Mouse (Mus musculus) B cell, adult 2 months (primary cell): ENCODE results near the gene Epb42.
A peak's percentile ranks its signal among the peaks of the same experiment; 100 is the strongest.
"Not testable (repeated sequence)": the region's sequence is repeated elsewhere in the genome, so short reads cannot be mapped to it uniquely, and the experiment has no call there.

ENCODE experiments used
- DNase-seq, 2 experiments: peaks; one replicate each; pipeline ENCODE4 v3.0.0; 2022

Gene Epb42

DNA sequence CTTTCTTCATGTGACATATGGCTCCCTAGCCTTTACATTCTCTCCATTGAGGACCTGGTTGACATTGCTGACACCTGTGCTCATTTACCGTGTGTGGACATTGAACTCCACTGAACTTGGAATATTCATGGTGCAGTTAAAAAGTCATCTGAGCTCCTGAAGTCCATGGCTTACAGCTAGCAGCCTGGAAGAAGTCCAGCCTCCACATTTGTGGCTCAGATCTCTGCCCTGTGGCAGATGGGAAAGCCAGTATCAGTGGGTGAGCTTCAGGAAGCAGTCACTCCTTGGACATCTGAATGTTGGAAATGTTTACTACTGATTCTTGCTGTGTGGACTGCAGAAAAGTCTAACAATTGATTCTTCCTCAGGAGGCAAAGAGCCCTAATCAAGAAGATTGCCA, 29.9 kb downstream of the Epb42 start:
- DNase-seq = no peak

DNA sequence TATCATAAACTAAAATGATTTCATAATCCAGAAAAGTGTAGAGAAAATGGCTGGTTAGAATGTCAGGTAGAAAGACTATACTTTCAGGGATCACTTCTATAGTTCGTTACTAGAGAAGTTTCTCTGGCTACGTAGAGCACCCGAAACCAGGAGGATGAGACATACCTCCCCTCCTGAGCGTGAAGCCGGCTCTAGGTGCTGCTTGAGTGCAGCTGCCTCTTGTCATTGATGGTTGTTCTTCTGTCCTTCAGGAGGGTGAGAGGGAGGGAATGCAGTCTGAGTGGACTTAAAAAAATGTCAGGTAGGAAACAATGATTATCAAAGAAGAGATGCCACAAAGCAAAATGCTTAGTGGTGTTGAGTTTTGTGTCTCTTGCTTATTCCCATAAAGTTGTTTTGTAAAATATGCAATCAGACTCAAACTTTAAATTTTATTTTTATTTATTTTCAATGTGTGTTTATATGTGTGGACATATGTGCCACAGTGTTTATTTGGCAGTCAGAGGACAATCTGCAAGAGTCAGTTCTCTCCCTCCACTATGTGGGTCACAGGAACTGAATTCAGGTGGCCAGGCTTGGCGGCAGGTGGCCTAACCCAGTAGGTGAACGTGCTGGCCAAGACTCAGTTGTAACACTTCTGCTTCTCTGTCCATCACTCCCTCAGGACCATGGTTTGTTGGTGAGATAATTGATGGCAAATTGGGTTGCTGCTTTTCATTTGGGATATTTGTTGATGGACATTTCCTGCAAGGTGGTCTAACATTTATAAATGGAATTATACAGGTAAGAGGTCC, 32.7 kb downstream of the Epb42 start:
- DNase-seq = no peak

DNA sequence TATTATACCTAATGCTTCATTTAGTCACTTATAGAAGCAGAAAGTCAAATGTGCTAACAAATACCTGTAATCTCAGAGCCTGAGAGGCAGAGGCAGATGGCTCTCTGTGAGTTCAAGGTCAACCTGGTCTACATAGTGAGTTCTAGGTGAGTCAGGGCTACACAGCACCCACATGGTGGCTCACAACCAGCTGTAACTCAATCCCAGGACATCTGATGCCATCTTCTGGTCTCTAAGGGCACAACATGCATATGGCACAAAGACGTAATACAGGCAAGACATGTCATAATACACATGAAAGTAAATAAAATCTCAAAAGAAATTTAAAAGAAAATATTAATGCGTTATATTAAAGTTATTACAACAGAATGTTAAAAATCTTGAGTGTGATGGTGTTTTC, 33.3 kb downstream of the Epb42 start:
- DNase-seq = peak; percentile 3 to 22

DNA sequence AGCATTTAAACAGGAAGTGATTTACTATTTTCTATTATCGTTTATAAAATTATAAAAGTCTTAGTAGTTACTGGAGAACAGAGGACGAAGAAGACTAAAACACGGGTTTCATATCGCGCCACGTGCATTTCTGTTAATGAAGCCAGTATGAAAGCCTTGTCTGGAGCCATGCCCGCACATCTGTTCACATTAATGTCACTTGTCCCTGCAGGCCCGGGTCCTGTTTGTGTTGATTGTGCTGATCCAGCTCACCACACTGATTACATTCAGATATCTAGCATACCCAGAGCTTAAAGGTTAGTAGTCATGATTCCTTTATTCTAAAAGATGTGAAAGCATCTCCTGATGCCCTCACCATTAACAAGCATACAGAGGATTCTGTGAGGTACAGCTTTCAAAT, 38.0 kb downstream of the Epb42 start:
- DNase-seq = no peak

DNA sequence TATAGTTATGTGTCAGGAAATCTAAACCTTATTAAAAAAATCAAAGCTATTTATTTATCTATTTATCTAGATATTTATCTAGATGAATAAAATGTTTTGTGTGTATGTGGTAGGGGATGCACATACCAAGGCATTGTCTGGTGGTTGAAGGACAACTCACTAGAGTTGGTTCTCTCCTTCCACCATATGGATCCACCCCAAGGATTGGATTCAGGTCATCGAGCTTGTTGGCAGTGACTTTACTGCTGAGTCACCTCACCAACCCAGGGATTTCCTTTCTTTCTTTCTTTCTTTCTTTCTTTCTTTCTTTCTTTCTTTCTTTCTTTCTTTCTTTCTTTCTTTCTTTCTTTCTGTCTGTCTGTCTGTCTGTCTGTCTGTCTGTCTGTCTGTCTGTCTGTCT, 40.3 kb downstream of the Epb42 start:
- DNase-seq = not testable (repeated sequence)

DNA sequence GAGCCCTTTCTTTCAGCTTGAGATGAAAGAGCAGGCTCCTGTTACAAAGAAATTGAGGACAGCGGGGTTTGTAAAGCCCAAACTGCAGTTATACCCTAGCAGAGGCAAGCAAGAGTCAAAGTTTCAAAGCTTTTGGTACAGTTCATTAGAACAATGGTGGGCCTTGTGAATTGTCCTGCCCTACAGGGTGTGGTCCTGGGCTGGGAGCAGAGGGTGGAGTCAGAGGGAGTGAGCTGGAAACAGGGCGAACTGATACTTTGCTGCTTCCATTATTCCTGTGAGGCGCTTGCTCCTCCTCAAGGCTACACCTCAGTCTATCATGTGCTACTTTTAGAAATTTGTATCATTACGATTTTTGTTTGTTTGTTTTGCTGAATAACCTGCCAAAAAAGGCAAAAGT, 45.7 kb downstream of the Epb42 start:
- no peak for DNase-seq

DNA sequence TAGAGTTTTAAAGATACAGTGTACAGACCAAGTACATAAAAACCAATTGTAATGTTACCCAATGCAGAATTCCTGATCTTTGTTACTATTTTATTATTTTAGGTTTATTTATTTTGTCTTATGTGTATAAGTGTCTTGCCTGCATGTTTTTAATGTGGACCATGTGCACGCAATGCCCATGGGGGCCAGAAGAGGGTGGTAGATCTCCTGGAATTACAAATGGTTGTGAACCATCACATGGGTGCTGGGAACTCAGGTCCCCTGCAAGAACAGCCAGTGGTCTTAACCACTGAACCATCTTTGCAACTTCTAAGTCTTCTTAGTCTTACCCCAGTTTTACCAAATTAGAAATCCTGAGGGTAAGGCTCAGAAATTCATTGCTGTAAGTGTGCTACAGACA, 51.6 kb downstream of the Epb42 start:
- peak; percentile 27 to 41 for DNase-seq

DNA sequence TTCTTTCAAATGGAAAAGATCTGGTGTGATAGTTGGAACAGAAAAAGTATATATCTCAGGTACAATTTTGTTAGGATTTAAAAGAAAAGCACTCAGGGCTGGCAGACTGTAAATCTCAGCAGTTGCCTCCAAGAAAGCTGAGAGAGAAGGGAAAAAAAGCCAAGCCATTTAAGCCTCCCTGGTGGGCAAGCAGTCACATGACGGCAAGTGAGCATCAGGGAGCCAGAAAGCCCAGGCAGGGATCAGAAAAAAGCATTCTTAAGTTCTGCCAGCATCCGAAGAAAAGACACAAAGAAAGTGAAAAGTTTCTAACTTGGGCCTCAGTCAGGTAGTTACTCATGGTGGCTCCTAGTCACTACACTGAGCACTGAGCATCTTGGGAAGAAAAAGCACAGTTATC, 53.3 kb downstream of the Epb42 start:
- DNase-seq = no peak

DNA sequence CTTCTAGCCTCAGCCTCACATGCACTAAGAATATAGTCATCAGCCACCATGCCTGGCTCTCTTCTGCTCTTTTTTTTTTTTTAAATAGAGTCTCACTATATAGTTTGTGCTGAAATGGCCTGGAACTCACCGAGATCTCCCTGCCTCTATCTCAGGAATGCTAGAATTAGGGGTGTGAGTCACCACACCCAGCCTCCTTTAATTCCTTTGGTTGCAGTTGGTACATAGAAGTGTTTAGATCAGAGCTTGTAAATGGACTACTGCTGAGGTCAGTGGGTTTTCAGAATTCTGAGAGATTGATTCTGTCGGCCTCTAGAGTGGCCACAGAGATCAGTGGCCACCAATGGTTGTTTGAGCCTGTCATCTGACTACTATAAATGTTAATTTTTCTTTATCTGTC, 56.0 kb downstream of the Epb42 start:
- no peak for DNase-seq

DNA sequence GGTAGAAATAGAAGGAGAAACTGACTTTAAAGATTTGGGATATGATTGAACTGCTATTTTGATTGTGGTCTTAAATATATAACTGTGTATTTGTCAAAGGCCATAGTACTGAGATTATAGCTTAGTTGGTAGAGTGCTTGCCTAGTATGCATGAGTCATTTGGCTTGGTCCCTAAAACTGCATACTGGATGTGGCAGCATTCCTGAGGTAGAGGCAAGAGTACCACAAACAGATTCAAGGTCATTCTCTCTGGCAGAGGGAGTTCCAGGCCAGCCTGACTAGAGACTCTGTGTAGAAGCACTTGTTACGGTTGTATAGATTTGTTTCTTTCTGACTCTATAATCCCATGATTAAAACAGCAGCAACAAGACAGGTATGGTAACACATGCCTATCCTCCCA, 57.1 kb downstream of the Epb42 start:
- no peak for DNase-seq

DNA sequence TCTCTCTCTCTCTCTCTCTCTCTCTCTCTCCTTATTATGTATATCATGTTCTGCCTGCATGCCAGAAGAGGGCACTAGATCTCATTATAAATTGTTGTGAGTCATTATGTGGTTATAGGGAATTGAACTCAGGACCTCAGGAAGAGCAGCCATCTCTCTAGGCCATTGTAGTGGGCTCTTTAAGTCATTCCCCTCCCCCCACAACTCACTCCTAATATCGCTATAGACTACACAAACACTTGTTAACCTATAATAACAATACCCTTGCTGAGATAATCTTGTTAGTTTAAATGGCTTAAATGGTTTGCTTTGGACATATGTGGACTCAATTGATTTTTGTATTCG, 58.2 kb downstream of the Epb42 start:
- DNase-seq = peak; percentile 16 to 26

DNA sequence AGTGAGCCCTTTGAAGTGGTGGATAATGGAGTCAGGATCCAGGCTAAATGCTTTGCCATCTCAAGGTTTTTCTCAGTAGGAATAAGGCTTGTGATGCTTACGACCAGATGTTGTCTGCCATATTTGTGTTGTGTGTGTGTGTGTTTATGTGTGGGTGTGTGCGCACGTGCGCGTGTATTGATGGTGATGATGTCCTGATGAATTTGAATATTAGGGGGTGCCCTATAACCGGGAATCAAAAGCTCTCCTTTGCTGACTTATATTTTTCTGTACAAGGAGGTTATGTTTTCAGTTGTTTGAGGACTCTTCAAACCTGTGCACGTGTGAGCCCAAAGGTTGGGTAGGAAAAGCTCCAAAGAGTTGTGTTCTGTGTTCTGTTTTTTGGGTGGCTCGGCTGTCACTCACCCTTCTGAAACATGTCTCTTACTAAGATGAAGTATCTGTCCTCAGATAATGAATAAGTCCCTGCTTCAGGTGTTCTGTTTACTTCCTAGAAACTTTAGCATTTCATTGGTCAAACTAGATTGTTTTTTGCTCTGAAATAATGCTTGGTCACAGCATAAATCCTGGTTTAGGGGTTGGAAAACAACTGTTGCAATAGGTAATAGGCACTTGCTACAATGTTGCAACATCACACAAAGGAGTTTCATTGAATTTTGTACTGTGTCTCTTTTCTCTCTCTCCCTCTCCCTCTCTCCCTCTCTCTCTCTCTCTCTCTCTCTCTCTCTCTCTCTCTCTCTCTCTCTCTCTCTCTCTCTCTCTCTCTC, 58.8 kb downstream of the Epb42 start:
- no peak for DNase-seq

DNA sequence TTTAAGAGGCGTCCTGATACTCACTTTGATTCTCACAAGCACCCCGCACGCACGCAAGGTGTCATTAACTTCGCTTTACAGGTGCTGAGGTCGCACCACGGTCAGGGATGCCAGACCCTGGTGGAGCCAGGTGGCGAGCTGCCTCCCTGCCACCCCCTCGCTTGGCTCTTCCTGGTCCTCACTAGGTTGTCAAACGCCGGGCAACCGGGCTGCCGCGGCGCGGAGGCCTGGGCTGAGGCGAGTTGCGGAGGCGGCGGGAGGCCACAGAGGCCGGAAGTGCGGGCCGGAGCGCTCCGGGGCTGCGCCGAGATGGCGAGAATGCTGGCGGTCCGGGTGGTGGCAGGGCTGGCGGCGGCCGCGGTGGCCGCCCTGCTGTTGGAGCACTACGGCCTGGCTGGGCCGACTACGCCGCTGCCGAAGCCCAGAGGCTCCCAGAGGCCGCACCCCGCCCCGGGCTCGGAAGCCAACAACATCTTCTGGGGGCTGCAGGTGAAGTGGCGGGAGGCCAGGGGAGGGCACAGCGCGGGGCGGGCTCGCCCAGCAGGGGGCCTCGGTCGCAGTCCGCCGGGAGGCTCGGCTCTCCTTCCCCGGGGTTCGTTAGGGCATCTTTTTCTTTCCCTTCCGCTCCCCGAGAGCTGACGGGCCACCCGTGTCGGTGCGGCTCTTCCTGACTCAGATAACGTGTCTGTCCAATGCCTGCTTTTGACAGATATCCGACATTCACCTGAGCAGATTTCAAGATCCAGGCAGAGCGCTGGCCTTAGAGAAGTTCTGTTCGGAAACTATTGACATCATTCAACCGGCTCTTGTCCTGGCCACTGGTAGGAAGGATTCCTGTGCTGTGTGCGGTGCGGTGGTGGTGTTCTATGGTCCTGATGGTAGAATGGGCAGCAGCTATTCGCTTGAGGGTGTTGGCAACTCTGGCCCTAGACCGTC, 59.6 kb downstream of the Epb42 start, which contains the start of gene Tmem62:
Tmem62 (plus strand) TSS at position 28 of the 936 bp plus-strand sequence.
- peak; percentile 79 to 82 for DNase-seq

DNA sequence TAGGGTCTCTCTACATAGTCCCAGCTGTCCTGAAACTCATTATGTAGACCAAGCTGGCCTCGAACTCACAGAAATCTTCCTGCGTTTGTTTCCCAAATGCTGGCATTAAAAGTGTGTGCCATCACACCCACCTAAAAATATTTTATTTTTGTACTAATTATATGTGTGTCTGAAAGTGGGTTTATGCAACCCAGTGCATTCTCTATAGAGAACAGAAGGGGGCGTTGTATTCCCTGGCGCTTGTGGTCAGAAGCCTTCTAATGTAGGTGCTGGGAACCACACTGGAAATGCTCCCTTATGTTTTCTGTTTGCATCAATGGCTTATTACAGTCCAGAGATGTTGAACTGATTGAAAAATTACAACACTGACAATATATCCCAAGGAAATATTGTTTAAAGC, 60.6 kb downstream of the Epb42 start:
- peak; percentile 27 to 45 for DNase-seq

DNA sequence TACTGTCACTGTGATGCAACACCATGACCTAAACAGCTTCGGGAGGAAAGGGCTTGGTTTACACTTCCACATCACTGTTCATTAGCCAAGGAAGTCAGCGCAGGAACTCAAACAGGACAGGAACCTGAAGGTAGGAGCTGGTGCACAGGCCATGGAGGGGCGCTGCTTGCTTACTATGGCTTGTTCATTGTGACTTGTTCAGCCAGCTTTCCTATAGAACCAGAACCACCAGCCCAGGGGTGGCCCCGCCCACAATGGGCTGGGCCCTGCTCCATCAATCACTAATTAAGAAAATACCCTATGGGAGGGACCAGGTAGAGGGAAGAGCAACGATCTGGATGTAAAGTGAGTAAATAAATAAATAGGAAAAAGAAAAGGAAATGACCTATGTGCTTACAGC, 63.9 kb downstream of the Epb42 start:
- DNase-seq = no peak

DNA sequence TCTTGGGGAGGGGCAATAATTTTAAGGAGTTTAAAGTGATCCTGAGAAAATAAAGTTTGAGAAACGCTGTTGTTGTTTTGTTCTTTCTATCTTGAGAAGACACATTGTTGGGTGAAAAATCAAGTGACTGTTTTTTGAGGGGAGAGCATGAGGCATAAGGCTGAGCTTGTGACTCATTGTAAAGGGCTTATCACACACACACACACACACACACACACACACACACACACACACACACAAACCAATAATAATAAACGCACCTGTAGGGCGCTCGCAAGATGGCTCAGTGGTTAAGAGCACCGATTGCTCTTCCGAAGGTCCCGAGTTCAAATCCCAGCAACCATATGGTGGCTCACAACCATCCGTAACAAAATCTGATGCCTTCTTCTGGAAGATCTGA, 64.6 kb downstream of the Epb42 start:
- not testable (repeated sequence) for DNase-seq

DNA sequence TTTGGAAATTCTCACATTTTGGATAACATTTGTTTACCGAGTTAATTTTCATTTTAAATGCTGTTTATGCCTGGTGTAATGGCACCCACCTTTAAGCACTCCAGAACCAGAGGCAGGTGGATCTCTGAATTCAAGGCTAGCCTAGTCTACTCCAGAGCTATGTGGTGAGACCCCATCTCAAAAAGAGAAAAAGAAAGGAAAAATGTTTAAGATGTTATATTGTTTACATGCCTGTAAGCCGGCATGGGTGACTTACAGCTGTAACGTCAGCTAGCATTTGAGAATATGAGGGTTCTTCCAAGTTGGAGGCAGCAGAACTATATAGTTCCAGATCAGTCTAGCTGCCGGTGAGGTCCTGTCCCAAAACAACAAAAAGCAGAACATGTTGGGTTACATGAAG, 65.1 kb downstream of the Epb42 start:
- DNase-seq = no peak

DNA sequence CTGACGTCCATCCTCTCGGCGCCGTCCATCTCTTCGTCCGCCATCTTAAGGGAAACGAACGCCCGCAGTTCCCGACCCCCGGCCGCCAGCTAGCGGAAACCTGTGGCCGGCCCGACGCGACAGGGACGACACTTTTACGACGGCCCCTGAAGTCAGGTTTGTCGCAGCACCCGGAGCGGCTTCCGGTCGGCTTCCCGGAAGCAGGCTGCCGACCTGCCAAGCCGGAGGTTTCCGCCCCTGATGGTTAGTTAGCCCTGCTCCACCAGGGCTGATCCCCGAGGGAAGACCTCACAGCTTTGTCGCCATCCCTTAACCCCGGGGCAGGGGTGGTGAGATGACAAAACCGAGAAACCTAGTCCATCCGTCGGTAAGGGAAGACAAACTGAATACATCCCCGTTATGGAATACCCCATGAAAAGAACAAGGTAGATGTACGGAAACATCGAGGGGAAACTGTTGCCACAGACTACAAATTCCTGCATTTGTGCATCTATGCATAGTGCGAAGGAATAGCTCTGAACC, 66.3 kb downstream of the Epb42 start, which contains the start of gene Ubr1:
Ubr1 (minus strand) TSS at position 157 of the 522 bp plus-strand sequence.
- peak; percentile 89 to 90 for DNase-seq

DNA sequence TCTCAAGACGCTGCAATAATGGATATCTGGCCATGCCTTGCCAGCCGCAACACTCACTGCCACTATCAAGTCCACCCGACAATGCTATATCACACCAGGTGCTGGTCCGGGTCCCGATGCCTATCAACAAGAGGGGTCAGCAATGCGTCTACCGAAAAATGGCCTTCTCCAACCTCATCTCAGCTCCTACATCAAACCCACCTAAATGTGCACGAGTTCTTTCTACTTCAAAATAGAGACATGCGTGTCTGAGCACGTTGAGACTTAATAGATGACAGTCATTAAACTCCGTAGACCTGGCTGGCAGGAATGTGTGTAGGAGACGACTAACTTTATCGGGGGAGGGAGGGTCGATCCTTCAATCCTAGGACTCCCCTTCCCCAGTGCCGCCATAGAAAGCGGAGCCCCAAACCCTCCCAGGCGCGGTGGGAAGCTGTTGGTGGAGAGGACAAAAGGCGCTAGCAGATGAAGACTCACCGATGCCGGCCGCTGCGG, 66.8 kb downstream of the Epb42 start:
- DNase-seq = no peak
